Mouse (Mus musculus) intestine, embryonic 16.5 days (tissue): Measurements from ENCODE around the gene Mllt6. TPM values are rescaled to one million over a fixed set of nuclear protein-coding genes. Genes with fewer than 3 reads are reported as not detected.
"Not testable (repeated sequence)": the region's sequence is repeated elsewhere in the genome, so short reads cannot be mapped to it uniquely, and the experiment has no call there.

ENCODE experiments used
- ATAC-seq: fragments of 200-750 bp; cut with Nextera tagmentation; 2 replicates; pipeline ENCODE4 v1.8.0; 2017; ENCODE audit warnings: moderate TSS enrichment, moderate library complexity
- H3K27ac ChIP-seq: fragments of 300-500 bp; sonication (generic); 2 replicates; pipeline ENCODE4 v1.5.1; 2014; ENCODE audit warnings: mild to moderate bottlenecking, low read length
- H3K27me3 ChIP-seq: fragments of 300-500 bp; sonication (generic); replicated peaks from 2 replicates; pipeline ENCODE4 v1.6.1; 2014; ENCODE audit warnings: low read length, control low read depth, mixed read lengths; ENCODE audit not compliant: control insufficient read depth, insufficient read depth
- H3K36me3 ChIP-seq: fragments of 300-500 bp; sonication (generic); 2 replicates; pipeline ENCODE4 v1.6.1; 2014; ENCODE audit warnings: low read length, control low read depth; ENCODE audit not compliant: control insufficient read depth, insufficient read depth
- H3K4me1 ChIP-seq: fragments of 300-500 bp; sonication (generic); 2 replicates; pipeline ENCODE4 v1.6.1; 2014; ENCODE audit warnings: low read length, control low read depth, mixed read lengths; ENCODE audit not compliant: control insufficient read depth, insufficient read depth
- H3K4me2 ChIP-seq: fragments of 300-500 bp; sonication (generic); 2 replicates; pipeline ENCODE4 v1.6.1; 2014; ENCODE audit warnings: low read depth, low read length, control low read depth
- H3K4me3 ChIP-seq: fragments of 300-500 bp; sonication (generic); 2 replicates; pipeline ENCODE4 v1.5.1; 2014; ENCODE audit warnings: mild to moderate bottlenecking, low read length
- H3K9ac ChIP-seq: fragments of 300-500 bp; sonication (generic); 2 replicates; pipeline ENCODE4 v1.6.1; 2014; ENCODE audit warnings: low read depth, low read length
- H3K9me3 ChIP-seq: fragments of 300-500 bp; sonication (generic); 2 replicates; pipeline ENCODE4 v1.6.1; 2016; ENCODE audit warnings: low read length, control low read depth; ENCODE audit not compliant: control insufficient read depth
- WGBS: fragments of 180-500 bp; shearing (Covaris S2); extraction: QIAGEN DNeasy Blood & Tissue Kit; methylation state at CpG from one replicate; pipeline ENCODE4 v1.1.7; 2014; 5-methylcytosine and 5-hydroxymethylcytosine counted together
- polyA plus RNA-seq: library from polyadenylated mRNA; unstranded; fragments of >200 nt; fragmentation: Nextera tagmentation; extraction: Ambion mirVana; gene quantifications from 2 replicates; pipeline ENCODE4 v1.2.1, GENCODE M21; 2015

The Mllt6 gene
- polyA plus RNA-seq, 1 experiment from 2014 or later = 2.6 TPM

GRCm38 (mm10) chr11:97657184-97657945, 5.8 kb upstream of the Mllt6 start:
- Histone ChIP-seq H3K9me3 (no peaks in the 10 kb centered on the region), H3K36me3 (no peaks in the 10 kb centered on the region; the same call in 1 of the 2 replicates), H3K9ac (no peak overlapping the region; the same call in 1 of the 2 replicates), H3K4me2 (no peak overlapping the region), H3K4me1 (peaks cover 29% of the 10 kb centered on the region), H3K27me3 (0 out of 2 replicates have a peak, but pooled peaks cover 4% of the 10 kb centered on the region), H3K4me3 (no peak overlapping the region), H3K27ac (no peak overlapping the region)
- WGBS = 45% methylated on average over 6 of the region's 6 CpGs
- no peak for ATAC-seq

GRCm38 (mm10) chr11:97657967-97658366, 5.2 kb upstream of the Mllt6 start:
- not testable (repeated sequence) for H3K27ac ChIP-seq, H3K9ac ChIP-seq, ATAC-seq, H3K4me2 ChIP-seq, H3K4me3 ChIP-seq, H3K9me3 ChIP-seq, H3K36me3 ChIP-seq, H3K27me3 ChIP-seq
- peaks cover 29% of the 10 kb centered on the region for H3K4me1 ChIP-seq
- WGBS = 87% methylated on average over 6 of the region's 6 CpGs

GRCm38 (mm10) chr11:97658751-97659266, 4.4 kb upstream of the Mllt6 start:
- H3K4me3 ChIP-seq = peak overlapping the region; percentile 88
- peak overlapping the region; percentile 96 for H3K9ac ChIP-seq
- H3K9me3 ChIP-seq = no peaks in the 10 kb centered on the region
- H3K4me2 ChIP-seq = peak overlapping the region; percentile 77
- 0 out of 2 replicates have a peak, but pooled peaks cover 4% of the 10 kb centered on the region for H3K27me3 ChIP-seq
- no peaks in the 10 kb centered on the region; the same call in 1 of the 2 replicates for H3K36me3 ChIP-seq
- peak; percentile 9; the same call in 1 of the 2 replicates for ATAC-seq
- H3K27ac ChIP-seq = peak overlapping the region; percentile 90
- 47% methylated on average over 11 of the region's 11 CpGs for WGBS
- H3K4me1 ChIP-seq = peaks cover 29% of the 10 kb centered on the region

- Histone ChIP-seq H3K4me3 (peak overlapping the region; percentile 88), H3K9ac (peak overlapping the region; percentile 96), H3K27ac (peak overlapping the region; percentile 90), H3K4me1 (peaks cover 32% of the 10 kb centered on the region), H3K36me3 (no peaks in the 10 kb centered on the region; the same call in 1 of the 2 replicates), H3K9me3 (no peaks in the 10 kb centered on the region), H3K4me2 (peak overlapping the region; percentile 77), H3K27me3 (0 out of 2 replicates have a peak, but pooled peaks cover 4% of the 10 kb centered on the region)
- WGBS = 8% methylated on average over 13 of the region's 13 CpGs
- no peak for ATAC-seq
Observed at GRCm38 (mm10) chr11:97659267-97659989, 3.8 kb upstream of the Mllt6 start.

- 0 out of 2 replicates have a peak, but pooled peaks cover 4% of the 10 kb centered on the region for H3K27me3 ChIP-seq
- WGBS = under 1% methylated on average over 63 of the region's 78 CpGs
- H3K9me3 ChIP-seq = no peaks in the 10 kb centered on the region
- H3K27ac ChIP-seq = peak overlapping the region; percentile 90
- H3K9ac ChIP-seq = peak overlapping the region; percentile 96
- peak overlapping the region; percentile 88 for H3K4me3 ChIP-seq
- H3K36me3 ChIP-seq = no peaks in the 10 kb centered on the region; the same call in 1 of the 2 replicates
- H3K4me1 ChIP-seq = peaks cover 39% of the 10 kb centered on the region
- H3K4me2 ChIP-seq = peak overlapping the region; percentile 77
- ATAC-seq = peak; percentile 76
Observed at GRCm38 (mm10) chr11:97659990-97660714, 3.1 kb upstream of the Mllt6 start.

- Histone ChIP-seq H3K9me3 (no peaks in the 10 kb centered on the region), H3K9ac (peak overlapping the region; percentile 96), H3K4me2 (peak overlapping the region; percentile 77), H3K4me1 (peaks cover 40% of the 10 kb centered on the region), H3K36me3 (peaks cover 7% of the 10 kb centered on the region; the same call in 1 of the 2 replicates), H3K27ac (peak overlapping the region; percentile 88), H3K4me3 (peak overlapping the region; percentile 88), H3K27me3 (0 out of 2 replicates have a peak, but pooled peaks cover 4% of the 10 kb centered on the region)
- WGBS = 4% methylated on average over 27 of the region's 27 CpGs
- no peak for ATAC-seq
Observed at GRCm38 (mm10) chr11:97660734-97661647, 2.2 kb upstream of the Mllt6 start.

GRCm38 (mm10) chr11:97661648-97662133, 1.5 kb upstream of the Mllt6 start:
- Histone ChIP-seq H3K4me1 (peaks cover 38% of the 10 kb centered on the region), H3K36me3 (peaks cover 8% of the 10 kb centered on the region; the same call in 1 of the 2 replicates), H3K4me3 (peak overlapping the region; percentile 88), H3K27ac (peak overlapping the region; percentile 88), H3K9me3 (no peaks in the 10 kb centered on the region), H3K9ac (peak overlapping the region; percentile 57), H3K4me2 (peak overlapping the region; percentile 77), H3K27me3 (0 out of 2 replicates have a peak, but pooled peaks cover 4% of the 10 kb centered on the region)
- whole genome bisulfite sequencing = 3% methylated on average over 19 of the region's 20 CpGs
- ATAC-seq = peak; percentile 14; the same call in 1 of the 2 replicates
